In the genomic region with DNA sequence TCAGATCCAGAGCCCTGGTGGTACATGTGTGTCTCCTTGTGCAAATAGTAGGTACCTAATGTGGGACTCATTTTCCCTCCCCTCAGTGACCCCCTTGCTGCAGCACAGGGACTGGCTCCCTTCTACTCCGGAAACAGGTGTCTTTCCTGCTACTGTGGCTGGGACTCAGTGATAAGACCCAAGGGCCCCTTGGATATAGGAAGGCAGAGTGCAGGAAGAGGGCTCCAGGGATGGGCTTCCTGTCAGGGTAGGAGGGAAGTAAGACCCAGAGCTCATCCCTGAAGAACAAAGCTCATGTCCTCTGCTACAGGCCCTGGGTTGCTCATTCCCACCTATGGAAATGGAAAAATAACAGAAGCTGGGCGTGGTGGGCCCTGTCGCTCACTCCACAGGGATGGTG, we compare ENCODE assay signal across 12 mouse cellular contexts. TPM values are rescaled to one million over a fixed set of nuclear protein-coding genes. Genes with fewer than 3 reads are reported as not detected.
DNase-seq lines count a peak whose midpoint lies in the region; ATAC-seq lines count a peak whose summit lies in the region.
"Had no signal": no experiment of that assay in that cellular context is flagged by ENCODE, and none has a peak within 500 bp of the region (broad histone marks: within the 10 kb centered on the region; RNA-seq: fewer than 3 reads in every experiment).

No protein-coding gene starts in this region.

- H3K4me3 ChIP-seq in embryonic facial prominence, embryonic 14.5 days (ENCODE audit: low read depth, low read length): no peak overlapping the region
- H3K4me3 ChIP-seq in embryonic facial prominence, embryonic 10.5 days: no peak overlapping the region
- no peak overlapping the region for H3K4me3 ChIP-seq in liver, embryonic 11.5 days (ENCODE audit: low read depth, low read length)
- H3K4me3 ChIP-seq: erythroblast, embryonic 14.5 days; layer of hippocampus, adult 2 months; midbrain, embryonic 12.5 days had no signal

- H3K27me3 ChIP-seq in embryonic facial prominence, embryonic 14.5 days (replicated peaks; ENCODE audit: control insufficient read depth, insufficient read depth, low read length): no peaks in the 10 kb centered on the region
- no peaks in the 10 kb centered on the region for H3K27me3 ChIP-seq in embryonic facial prominence, embryonic 10.5 days (replicated peaks; ENCODE audit: low read depth, poor library complexity, severe bottlenecking)
- no peaks in the 10 kb centered on the region for H3K27me3 ChIP-seq in liver, embryonic 11.5 days (replicated peaks; ENCODE audit: control insufficient read depth, insufficient read depth, low read length)
- H3K27me3 ChIP-seq: midbrain, embryonic 12.5 days had no signal

- H3K9ac ChIP-seq in embryonic facial prominence, embryonic 14.5 days (ENCODE audit: low read depth, low read length): no peak overlapping the region
- H3K9ac ChIP-seq in liver, embryonic 11.5 days (ENCODE audit: low read depth, low read length): peak overlapping the region; percentile 43; the same call in 1 of the 2 replicates
- H3K9ac ChIP-seq: midbrain, embryonic 12.5 days had no signal

- no peaks in the 10 kb centered on the region for H3K4me1 ChIP-seq in embryonic facial prominence, embryonic 14.5 days (ENCODE audit: control insufficient read depth, insufficient read depth, low read length)
- H3K4me1 ChIP-seq in embryonic facial prominence, embryonic 10.5 days: peaks cover 37% of the 10 kb centered on the region
- peaks cover 56% of the 10 kb centered on the region for H3K4me1 ChIP-seq in liver, embryonic 11.5 days (replicated peaks; ENCODE audit: control insufficient read depth, insufficient read depth, low read length)

- WGBS in embryonic facial prominence, embryonic 14.5 days: 80% methylated on average over 3 of the region's 3 CpGs
- WGBS in embryonic facial prominence, embryonic 10.5 days: 88% methylated on average over 3 of the region's 3 CpGs
- 37% methylated on average over 3 of the region's 3 CpGs for WGBS in liver, embryonic 11.5 days

- no peaks in the 10 kb centered on the region; the same call in 1 of the 2 replicates for H3K9me3 ChIP-seq in embryonic facial prominence, embryonic 14.5 days (ENCODE audit: control insufficient read depth, low read length)
- no peaks in the 10 kb centered on the region for H3K9me3 ChIP-seq in embryonic facial prominence, embryonic 10.5 days
- no peaks in the 10 kb centered on the region for H3K9me3 ChIP-seq in liver, embryonic 11.5 days (ENCODE audit: control insufficient read depth, low read length)

- H3K4me2 ChIP-seq in embryonic facial prominence, embryonic 14.5 days (ENCODE audit: low read depth, low read length): no peak overlapping the region
- H3K4me2 ChIP-seq in liver, embryonic 11.5 days: peak overlapping the region; percentile 35; the same call in 1 of the 2 replicates
- H3K4me2 ChIP-seq: midbrain, embryonic 12.5 days had no signal

- no peak for ATAC-seq in embryonic facial prominence, embryonic 14.5 days (ENCODE audit: low read depth)
- peak; percentile 78 for ATAC-seq in liver, embryonic 11.5 days (replicated peaks; ENCODE audit: low FRiP score)
- ATAC-seq in megakaryocyte-erythroid progenitor cell, adult 5-6 weeks (replicated peaks; ENCODE audit: low FRiP score, low TSS enrichment, poor library complexity, severe bottlenecking): peak; percentile 23; the same call in 1 of the 2 replicates

- H3K36me3 ChIP-seq in embryonic facial prominence, embryonic 14.5 days (ENCODE audit: control insufficient read depth, insufficient read depth, low read length): no peaks in the 10 kb centered on the region
- no peaks in the 10 kb centered on the region for H3K36me3 ChIP-seq in embryonic facial prominence, embryonic 10.5 days (replicated peaks)
- H3K36me3 ChIP-seq in liver, embryonic 11.5 days (ENCODE audit: control insufficient read depth, insufficient read depth, low read length): no peaks in the 10 kb centered on the region
- H3K36me3 ChIP-seq: midbrain, embryonic 12.5 days had no signal

- peak; percentile 20 for DNase-seq in embryonic facial prominence, embryonic 14.5 days (ENCODE audit: low spot score)
- no peak for DNase-seq in embryonic facial prominence, embryonic 10.5 days (ENCODE audit: low spot score)
- peak; percentile 55 for DNase-seq in heart, postnatal 4 days
- DNase-seq in liver, embryonic 11.5 days (ENCODE audit: low spot score): peak; percentile 46
- no peak for DNase-seq in embryo, embryonic 11 days
- DNase-seq in cerebellum, adult 9-11 months: no peak
- no peak for DNase-seq in left cerebral cortex, adult 9 months (ENCODE audit: low spot score in 2 of 2)
- DNase-seq: B cell, adult 2 months had no signal

- H3K27ac ChIP-seq in embryonic facial prominence, embryonic 14.5 days (replicated peaks; ENCODE audit: low read depth, low read length): no peak overlapping the region
- no peak overlapping the region for H3K27ac ChIP-seq in embryonic facial prominence, embryonic 10.5 days (replicated peaks)
- peak overlapping the region; percentile 69 for H3K27ac ChIP-seq in liver, embryonic 11.5 days (ENCODE audit: low read depth, low read length)
- H3K27ac ChIP-seq: layer of hippocampus, adult 2 months; midbrain, embryonic 12.5 days had no signal

RNA-seq across cellular contexts. Expression of a gene that starts 6.2 kb away (rescaled TPM):
- polyA plus RNA-seq in embryonic facial prominence, embryonic 14.5 days (2014; fragmentation: Nextera tagmentation; extraction: Ambion mirVana): 26.8 and 37.3 TPM in 2 replicates
- polyA plus RNA-seq in embryonic facial prominence, embryonic 10.5 days (2016; fragmentation: Nextera tagmentation; extraction: Ambion mirVana): 121 and 130 TPM in 2 replicates
- total RNA-seq in heart, postnatal 4 days (2021): 10 to 100 TPM; 36.2 to 36.4 TPM
- 33.9 and 37.9 TPM in 2 replicates for polyA plus RNA-seq in liver, embryonic 11.5 days (2014; fragmentation: Nextera tagmentation; extraction: Ambion mirVana)
- total RNA-seq in megakaryocyte-erythroid progenitor cell, adult 5-6 weeks (2014; fragmentation: Nextera tagmentation): 5.5 and 9.6 TPM in 2 replicates
- 0.56 and 8.0 TPM in 2 replicates for total RNA-seq in megakaryocyte-erythroid progenitor cell, adult 5-6 weeks (2017)

RNA-seq across cellular contexts. Expression of a gene that starts 25.8 kb away (rescaled TPM):
- polyA plus RNA-seq in embryonic facial prominence, embryonic 14.5 days (2014; fragmentation: Nextera tagmentation; extraction: Ambion mirVana): 47.4 and 49.2 TPM in 2 replicates
- polyA plus RNA-seq in embryonic facial prominence, embryonic 10.5 days (2016; fragmentation: Nextera tagmentation; extraction: Ambion mirVana): 51.0 and 58.1 TPM in 2 replicates
- total RNA-seq in heart, postnatal 4 days (2021): 10 to 100 TPM; 37.2 to 46.4 TPM
- 56.5 and 59.1 TPM in 2 replicates for polyA plus RNA-seq in liver, embryonic 11.5 days (2014; fragmentation: Nextera tagmentation; extraction: Ambion mirVana)
- total RNA-seq in megakaryocyte-erythroid progenitor cell, adult 5-6 weeks (2014; fragmentation: Nextera tagmentation): 50.3 and 54.2 TPM in 2 replicates
- total RNA-seq in megakaryocyte-erythroid progenitor cell, adult 5-6 weeks (2017): 116 and 154 TPM in 2 replicates

RNA-seq across cellular contexts. Expression of a gene that starts 25.8 kb away (rescaled TPM):
- polyA plus RNA-seq in embryonic facial prominence, embryonic 14.5 days (2014; fragmentation: Nextera tagmentation; extraction: Ambion mirVana): 314 and 345 TPM in 2 replicates
- 293 and 297 TPM in 2 replicates for polyA plus RNA-seq in embryonic facial prominence, embryonic 10.5 days (2016; fragmentation: Nextera tagmentation; extraction: Ambion mirVana)
- 100 to 1,000 TPM; 176 to 179 TPM for total RNA-seq in heart, postnatal 4 days (2021)
- 281 and 298 TPM in 2 replicates for polyA plus RNA-seq in liver, embryonic 11.5 days (2014; fragmentation: Nextera tagmentation; extraction: Ambion mirVana)
- 127 and 153 TPM in 2 replicates for total RNA-seq in megakaryocyte-erythroid progenitor cell, adult 5-6 weeks (2014; fragmentation: Nextera tagmentation)
- 56.3 and 64.1 TPM in 2 replicates for total RNA-seq in megakaryocyte-erythroid progenitor cell, adult 5-6 weeks (2017)

RNA-seq across cellular contexts. Expression of a gene that starts 39.1 kb away (rescaled TPM):
- 10.0 and 10.7 TPM in 2 replicates for polyA plus RNA-seq in embryonic facial prominence, embryonic 14.5 days (2014; fragmentation: Nextera tagmentation; extraction: Ambion mirVana)
- polyA plus RNA-seq in embryonic facial prominence, embryonic 10.5 days (2016; fragmentation: Nextera tagmentation; extraction: Ambion mirVana): 2.3 and 4.1 TPM in 2 replicates
- under 1 TPM; 0.43 to 0.56 TPM for total RNA-seq in heart, postnatal 4 days (2021)
- 1.1 and 1.2 TPM in 2 replicates for polyA plus RNA-seq in liver, embryonic 11.5 days (2014; fragmentation: Nextera tagmentation; extraction: Ambion mirVana)
- total RNA-seq in megakaryocyte-erythroid progenitor cell, adult 5-6 weeks (2014; fragmentation: Nextera tagmentation): not detected in 2 replicates
- not detected in 2 replicates for total RNA-seq in megakaryocyte-erythroid progenitor cell, adult 5-6 weeks (2017)
- polyA plus RNA-seq: erythroblast, embryonic 14.5 days had no signal

RNA-seq across cellular contexts. Expression of a gene that starts 42.2 kb away (rescaled TPM):
- polyA plus RNA-seq in embryonic facial prominence, embryonic 14.5 days (2014; fragmentation: Nextera tagmentation; extraction: Ambion mirVana): 28.8 and 33.4 TPM in 2 replicates
- 30.8 and 31.9 TPM in 2 replicates for polyA plus RNA-seq in embryonic facial prominence, embryonic 10.5 days (2016; fragmentation: Nextera tagmentation; extraction: Ambion mirVana)
- 10 to 100 TPM; 10.2 to 10.6 TPM for total RNA-seq in heart, postnatal 4 days (2021)
- 34.8 and 35.0 TPM in 2 replicates for polyA plus RNA-seq in liver, embryonic 11.5 days (2014; fragmentation: Nextera tagmentation; extraction: Ambion mirVana)
- total RNA-seq in megakaryocyte-erythroid progenitor cell, adult 5-6 weeks (2014; fragmentation: Nextera tagmentation): 20.1 and 29.8 TPM in 2 replicates
- total RNA-seq in megakaryocyte-erythroid progenitor cell, adult 5-6 weeks (2017): 4.4 and 8.7 TPM in 2 replicates

Comparison
In these comparisons a context has a peak if more than half of its experiments do, and no peak if none do; other contexts are left out.
1. DNase-seq: peak in embryonic facial prominence, embryonic 14.5 days (single experiment), heart, postnatal 4 days (single experiment) and liver, embryonic 11.5 days (single experiment); none in embryonic facial prominence, embryonic 10.5 days (single experiment), embryo, embryonic 11 days (single experiment), cerebellum, adult 9-11 months (single experiment) and left cerebral cortex, adult 9 months (0 of 2).